In genomic region chr3:3831411-3832286, GRCm38 (mm10) we compare ENCODE assay signal across 19 mouse cellular contexts.
A peak's percentile ranks its signal among the peaks of the same experiment; 100 is the strongest.
DNase-seq lines count a peak whose midpoint lies in the region; ATAC-seq lines count a peak whose summit lies in the region.
"Had no signal": no experiment of that assay in that cellular context is flagged by ENCODE, and none has a peak within 500 bp of the region (broad histone marks: within the 10 kb centered on the region; RNA-seq: fewer than 3 reads in every experiment).

No protein-coding gene starts in this region.

- H3K4me2 ChIP-seq in midbrain, embryonic 15.5 days, result no peak overlapping the region
- H3K4me2 ChIP-seq in midbrain, embryonic 13.5 days (replicated peaks), result no peak overlapping the region
- H3K4me2 ChIP-seq in forebrain, embryonic 15.5 days (replicated peaks), result no peak overlapping the region
- no peak overlapping the region for H3K4me2 ChIP-seq in hindbrain, embryonic 16.5 days (ENCODE audit: low read length)
- H3K4me2 ChIP-seq in neural tube, embryonic 15.5 days, result no peak overlapping the region
- H3K4me2 ChIP-seq: heart, embryonic 11.5 days; limb, embryonic 13.5 days; liver, embryonic 13.5 days; lung, embryonic 14.5 days had no signal

- no peaks in the 10 kb centered on the region for H3K4me1 ChIP-seq in midbrain, embryonic 15.5 days
- no peaks in the 10 kb centered on the region for H3K4me1 ChIP-seq in midbrain, embryonic 13.5 days (replicated peaks)
- 0 out of 2 replicates have a peak, but pooled peaks cover 4% of the 10 kb centered on the region for H3K4me1 ChIP-seq in forebrain, embryonic 15.5 days
- no peaks in the 10 kb centered on the region for H3K4me1 ChIP-seq in hindbrain, embryonic 16.5 days (ENCODE audit: control insufficient read depth, insufficient read depth, low read depth, low read length)
- H3K4me1 ChIP-seq in neural tube, embryonic 15.5 days, result no peaks in the 10 kb centered on the region
- H3K4me1 ChIP-seq: limb, embryonic 13.5 days; liver, embryonic 13.5 days had no signal

- DNase-seq in thymus, adult 18-20 months, result no peak
- DNase-seq: B cell, adult 2 months; cerebellum, adult 2 months; heart, postnatal 14 days; kidney, adult 8-10 months; kidney, postnatal 25 days; layer of hippocampus, adult 9-11 months; liver, embryonic 13.5 days; lung, embryonic 14.5 days; lung, postnatal 36 days; right cerebral cortex, postnatal 25 days had no signal

- no peak overlapping the region for H3K27ac ChIP-seq in midbrain, embryonic 15.5 days
- no peak overlapping the region for H3K27ac ChIP-seq in midbrain, embryonic 13.5 days
- no peak overlapping the region for H3K27ac ChIP-seq in forebrain, embryonic 15.5 days (replicated peaks)
- no peak overlapping the region for H3K27ac ChIP-seq in hindbrain, embryonic 16.5 days (ENCODE audit: low read depth, low read length)
- H3K27ac ChIP-seq in neural tube, embryonic 15.5 days (replicated peaks), result no peak overlapping the region
- H3K27ac ChIP-seq: limb, embryonic 13.5 days; liver, embryonic 13.5 days had no signal

- H3K9ac ChIP-seq in midbrain, embryonic 15.5 days, result no peak overlapping the region
- no peak overlapping the region for H3K9ac ChIP-seq in midbrain, embryonic 13.5 days (replicated peaks)
- no peak overlapping the region for H3K9ac ChIP-seq in forebrain, embryonic 15.5 days (replicated peaks)
- H3K9ac ChIP-seq in hindbrain, embryonic 16.5 days (ENCODE audit: low read depth, low read length), result no peak overlapping the region
- no peak overlapping the region for H3K9ac ChIP-seq in neural tube, embryonic 15.5 days (replicated peaks)
- H3K9ac ChIP-seq: limb, embryonic 13.5 days; liver, embryonic 13.5 days; lung, embryonic 14.5 days had no signal

- no peaks in the 10 kb centered on the region for H3K36me3 ChIP-seq in midbrain, embryonic 15.5 days (replicated peaks)
- H3K36me3 ChIP-seq in midbrain, embryonic 13.5 days, result no peaks in the 10 kb centered on the region
- no peaks in the 10 kb centered on the region for H3K36me3 ChIP-seq in forebrain, embryonic 15.5 days
- no peaks in the 10 kb centered on the region for H3K36me3 ChIP-seq in hindbrain, embryonic 16.5 days (ENCODE audit: control insufficient read depth, insufficient read depth, low read length)
- no peaks in the 10 kb centered on the region for H3K36me3 ChIP-seq in neural tube, embryonic 15.5 days
- H3K36me3 ChIP-seq: limb, embryonic 13.5 days; liver, embryonic 13.5 days had no signal

- no peak overlapping the region for H3K4me3 ChIP-seq in midbrain, embryonic 15.5 days
- no peak overlapping the region for H3K4me3 ChIP-seq in midbrain, embryonic 13.5 days (replicated peaks)
- H3K4me3 ChIP-seq in forebrain, embryonic 15.5 days, result no peak overlapping the region
- no peak overlapping the region for H3K4me3 ChIP-seq in hindbrain, embryonic 16.5 days (ENCODE audit: low read length)
- H3K4me3 ChIP-seq in neural tube, embryonic 15.5 days (replicated peaks), result no peak overlapping the region
- H3K4me3 ChIP-seq: limb, embryonic 13.5 days; liver, embryonic 13.5 days had no signal

- WGBS in midbrain, embryonic 15.5 days, result 73% methylated on average over 7 of the region's 7 CpGs
- 76% methylated on average over 7 of the region's 7 CpGs for WGBS in midbrain, embryonic 13.5 days
- 36% methylated on average over 7 of the region's 7 CpGs for WGBS in forebrain, embryonic 15.5 days
- WGBS in hindbrain, embryonic 16.5 days, result 58% methylated on average over 7 of the region's 7 CpGs
- 51% methylated on average over 7 of the region's 7 CpGs for WGBS in neural tube, embryonic 15.5 days

- peak; percentile 84 for ATAC-seq in midbrain, embryonic 15.5 days (replicated peaks)
- ATAC-seq in midbrain, embryonic 13.5 days, result no peak
- ATAC-seq in forebrain, embryonic 15.5 days (replicated peaks), result peak; percentile 94
- peak; percentile 90 for ATAC-seq in hindbrain, embryonic 16.5 days
- ATAC-seq in neural tube, embryonic 15.5 days (ENCODE audit: low FRiP score), result peak; percentile 79; the same call in 1 of the 2 replicates
- no peak for ATAC-seq in megakaryocyte-erythroid progenitor cell, adult 5-6 weeks (replicated peaks; ENCODE audit: low FRiP score, low TSS enrichment, poor library complexity, severe bottlenecking)

- no peaks in the 10 kb centered on the region for H3K27me3 ChIP-seq in midbrain, embryonic 15.5 days (replicated peaks)
- no peaks in the 10 kb centered on the region for H3K27me3 ChIP-seq in midbrain, embryonic 13.5 days
- H3K27me3 ChIP-seq in forebrain, embryonic 15.5 days, result no peaks in the 10 kb centered on the region
- H3K27me3 ChIP-seq in hindbrain, embryonic 16.5 days (replicated peaks; ENCODE audit: control insufficient read depth, insufficient read depth, low read length), result no peaks in the 10 kb centered on the region
- no peaks in the 10 kb centered on the region for H3K27me3 ChIP-seq in neural tube, embryonic 15.5 days (replicated peaks)
- H3K27me3 ChIP-seq: limb, embryonic 13.5 days; liver, embryonic 13.5 days had no signal

- no peaks in the 10 kb centered on the region for H3K9me3 ChIP-seq in midbrain, embryonic 15.5 days
- no peaks in the 10 kb centered on the region for H3K9me3 ChIP-seq in midbrain, embryonic 13.5 days
- H3K9me3 ChIP-seq in forebrain, embryonic 15.5 days, result no peaks in the 10 kb centered on the region
- H3K9me3 ChIP-seq in hindbrain, embryonic 16.5 days (ENCODE audit: control insufficient read depth, low read length), result no peaks in the 10 kb centered on the region
- no peaks in the 10 kb centered on the region for H3K9me3 ChIP-seq in neural tube, embryonic 15.5 days (replicated peaks)
- H3K9me3 ChIP-seq: limb, embryonic 13.5 days; liver, embryonic 13.5 days had no signal

Comparison
In these comparisons a context has a peak if more than half of its experiments do, and no peak if none do; other contexts are left out.
1. ATAC-seq: peak in midbrain, embryonic 15.5 days (single experiment), forebrain, embryonic 15.5 days (single experiment), hindbrain, embryonic 16.5 days (single experiment) and neural tube, embryonic 15.5 days (single experiment); none in midbrain, embryonic 13.5 days (single experiment) and megakaryocyte-erythroid progenitor cell, adult 5-6 weeks (single experiment).